Mouse (Mus musculus) forebrain, embryonic 13.5 days (tissue): Measurements from ENCODE around the gene Lmntd1. TPM values are rescaled to one million over a fixed set of nuclear protein-coding genes. Genes with fewer than 3 reads are reported as not detected.
A peak's percentile ranks its signal among the peaks of the same experiment; 100 is the strongest.

Experiments used
- ATAC-seq: fragments of 200-750 bp; cut with Nextera tagmentation; 2 replicates; pipeline ENCODE4 v1.8.0; 2017
- H3K27ac ChIP-seq: fragments of 300-500 bp; sonication (generic); 2 replicates; pipeline ENCODE4 v1.5.1; 2015; ENCODE audit warnings: inconsistent platforms, mild to moderate bottlenecking, moderate library complexity
- H3K27me3 ChIP-seq: fragments of 300-500 bp; sonication (generic); 2 replicates; pipeline ENCODE4 v1.6.1; 2015; ENCODE audit warnings: mild to moderate bottlenecking, inconsistent platforms
- H3K36me3 ChIP-seq: fragments of 300-500 bp; sonication (generic); 2 replicates; pipeline ENCODE4 v1.6.1; 2015; ENCODE audit warnings: mild to moderate bottlenecking, inconsistent platforms; ENCODE audit not compliant: poor library complexity, severe bottlenecking
- H3K4me1 ChIP-seq: fragments of 300-500 bp; sonication (generic); 2 replicates; pipeline ENCODE4 v1.6.1; 2015; ENCODE audit warnings: inconsistent platforms
- H3K4me2 ChIP-seq: fragments of 300-500 bp; sonication (generic); 2 replicates; pipeline ENCODE4 v1.6.1; 2015; ENCODE audit warnings: inconsistent platforms, mild to moderate bottlenecking, moderate library complexity
- H3K4me3 ChIP-seq: fragments of 300-500 bp; sonication (generic); 2 replicates; pipeline ENCODE4 v1.5.1; 2015; ENCODE audit warnings: mild to moderate bottlenecking, inconsistent platforms
- H3K9ac ChIP-seq: fragments of 300-500 bp; sonication (generic); 2 replicates; pipeline ENCODE4 v1.6.1; 2015; ENCODE audit warnings: mild to moderate bottlenecking, inconsistent platforms
- H3K9me3 ChIP-seq: fragments of 300-500 bp; sonication (generic); replicated peaks from 2 replicates; pipeline ENCODE4 v1.6.1; 2016; ENCODE audit warnings: inconsistent platforms
- whole genome bisulfite sequencing: fragments of 180-500 bp; shearing (Covaris S2); methylation state at CpG from one replicate; pipeline ENCODE4 v1.1.7; 2015; 5-methylcytosine and 5-hydroxymethylcytosine counted together
- polyA plus RNA-seq: library from polyadenylated mRNA; unstranded; fragments of >200 nt; fragmentation: Nextera tagmentation; extraction: Ambion mirVana; gene quantifications from 2 replicates; pipeline ENCODE4 v1.2.1, GENCODE M21; 2015

Gene Lmntd1
- polyA plus RNA-seq, 1 experiment from 2014 or later, result 0.45 TPM

DNA sequence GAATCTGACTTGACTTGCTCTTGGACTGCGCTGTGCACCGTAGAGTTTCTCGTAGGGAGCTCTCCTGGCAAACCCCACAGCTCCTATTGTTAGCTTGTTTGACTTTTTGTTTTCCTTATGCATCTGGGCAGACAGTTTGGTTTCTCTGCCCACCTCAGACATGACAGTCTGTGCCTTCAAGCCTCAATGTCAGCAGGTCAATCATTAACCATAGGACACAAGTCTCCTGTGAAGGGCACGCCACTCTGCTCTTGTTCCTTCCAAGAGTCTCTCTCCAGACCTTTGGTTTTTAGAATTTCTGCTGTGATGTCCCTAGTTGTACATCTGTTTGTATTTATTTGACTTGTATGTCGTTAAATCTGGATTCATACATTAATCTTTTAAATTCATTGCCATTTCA lies 63.1 kb downstream of the Lmntd1 start:
- Histone ChIP-seq H3K4me3 (no peak overlapping the region), H3K9me3 (no peaks in the 10 kb centered on the region; the same call in 1 of the 2 replicates), H3K36me3 (no peaks in the 10 kb centered on the region), H3K4me1 (peaks cover 4% of the 10 kb centered on the region; the same call in 1 of the 2 replicates), H3K27me3 (no peaks in the 10 kb centered on the region), H3K9ac (no peak overlapping the region), H3K4me2 (no peak overlapping the region), H3K27ac (no peak overlapping the region)
- 87% methylated on average over 5 of the region's 5 CpGs for WGBS
- ATAC-seq, result no peak

- H3K9ac ChIP-seq, result no peak overlapping the region
- no peak overlapping the region for H3K27ac ChIP-seq
- H3K4me1 ChIP-seq, result peaks cover 6% of the 10 kb centered on the region; the same call in 1 of the 2 replicates
- 27% methylated on average over 13 of the region's 13 CpGs for WGBS
- no peaks in the 10 kb centered on the region for H3K36me3 ChIP-seq
- ATAC-seq, result peak; percentile 48; the same call in 1 of the 2 replicates
- peaks cover 9% of the 10 kb centered on the region; the same call in 1 of the 2 replicates for H3K9me3 ChIP-seq
- no peak overlapping the region for H3K4me3 ChIP-seq
- no peaks in the 10 kb centered on the region for H3K27me3 ChIP-seq
- H3K4me2 ChIP-seq, result no peak overlapping the region
Measured at GRCm38 (mm10) chr6:145545927-145546641, 68.0 kb downstream of the Lmntd1 start.

DNA sequence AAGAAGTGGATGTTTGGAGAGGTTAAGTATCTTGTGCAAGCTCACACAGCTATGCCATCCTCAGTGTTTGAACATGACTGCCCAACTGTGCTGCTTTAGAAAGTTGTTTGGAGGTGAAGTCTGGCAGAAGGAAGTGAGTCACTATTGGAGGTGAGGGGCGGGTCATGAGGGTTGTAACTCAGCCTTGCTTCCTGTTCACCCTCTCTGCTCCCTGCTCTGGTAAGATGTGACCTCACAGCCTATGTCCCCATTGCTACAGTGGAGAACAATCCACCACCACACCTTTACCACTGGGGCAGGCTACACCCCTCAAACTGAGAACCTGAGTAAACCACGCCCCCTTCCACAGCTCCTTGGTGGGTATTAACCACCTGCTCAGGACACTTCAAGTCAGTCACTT lies 69.3 kb downstream of the Lmntd1 start:
- Histone ChIP-seq H3K9me3 (peaks cover 9% of the 10 kb centered on the region; the same call in 1 of the 2 replicates), H3K4me2 (no peak overlapping the region), H3K4me1 (peaks cover 6% of the 10 kb centered on the region; the same call in 1 of the 2 replicates), H3K27me3 (no peaks in the 10 kb centered on the region), H3K36me3 (no peaks in the 10 kb centered on the region), H3K4me3 (no peak overlapping the region), H3K9ac (no peak overlapping the region), H3K27ac (no peak overlapping the region)
- WGBS, result 91% methylated on average over 2 of the region's 2 CpGs
- no peak for ATAC-seq

DNA sequence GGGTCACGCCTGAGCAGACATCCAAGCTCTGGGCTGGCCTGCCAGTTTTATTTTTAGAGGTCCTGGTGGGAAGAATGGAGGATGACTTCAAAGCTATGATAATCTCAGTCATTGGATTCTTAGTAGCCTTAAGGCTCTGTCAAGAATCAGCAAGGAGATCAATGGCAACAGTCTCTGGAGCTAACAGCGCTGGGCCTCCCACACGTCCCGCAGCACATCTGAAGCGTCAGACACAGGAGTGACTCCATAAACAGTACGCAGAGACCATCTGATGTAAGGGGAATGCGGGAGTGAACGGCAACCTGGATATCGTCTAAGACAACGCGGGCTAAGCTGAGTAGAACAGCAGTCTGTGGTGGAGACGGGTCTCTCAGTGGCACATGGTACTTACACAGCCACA lies 69.8 kb downstream of the Lmntd1 start:
- WGBS, result 88% methylated on average over 12 of the region's 12 CpGs
- Histone ChIP-seq H3K27me3 (no peaks in the 10 kb centered on the region), H3K4me2 (no peak overlapping the region), H3K9me3 (peaks cover 9% of the 10 kb centered on the region; the same call in 1 of the 2 replicates), H3K36me3 (no peaks in the 10 kb centered on the region), H3K27ac (no peak overlapping the region), H3K9ac (no peak overlapping the region), H3K4me3 (no peak overlapping the region), H3K4me1 (peaks cover 6% of the 10 kb centered on the region; the same call in 1 of the 2 replicates)
- ATAC-seq, result no peak

DNA sequence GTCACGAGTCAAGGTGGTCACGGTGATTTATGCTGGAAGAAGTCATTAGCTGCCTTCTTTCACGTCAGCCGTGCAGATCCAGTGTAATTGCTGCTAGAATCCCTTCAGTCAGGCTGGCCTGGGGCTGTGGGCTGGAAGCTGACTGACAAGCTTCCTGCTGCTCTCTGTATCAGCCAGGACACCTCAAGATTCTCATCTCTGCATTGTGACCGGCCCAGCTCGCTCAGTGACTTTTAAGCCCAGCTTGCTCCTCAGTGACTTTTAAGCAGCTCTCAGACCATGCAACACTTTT lies 74.6 kb downstream of the Lmntd1 start:
- H3K4me2 ChIP-seq, result no peak overlapping the region
- no peaks in the 10 kb centered on the region for H3K27me3 ChIP-seq
- H3K4me1 ChIP-seq, result no peaks in the 10 kb centered on the region
- no peaks in the 10 kb centered on the region for H3K36me3 ChIP-seq
- WGBS, result 64% methylated on average over 6 of the region's 6 CpGs
- no peak overlapping the region for H3K9ac ChIP-seq
- H3K9me3 ChIP-seq, result peaks cover 9% of the 10 kb centered on the region; the same call in 1 of the 2 replicates
- H3K4me3 ChIP-seq, result no peak overlapping the region
- no peak for ATAC-seq
- H3K27ac ChIP-seq, result no peak overlapping the region

DNA sequence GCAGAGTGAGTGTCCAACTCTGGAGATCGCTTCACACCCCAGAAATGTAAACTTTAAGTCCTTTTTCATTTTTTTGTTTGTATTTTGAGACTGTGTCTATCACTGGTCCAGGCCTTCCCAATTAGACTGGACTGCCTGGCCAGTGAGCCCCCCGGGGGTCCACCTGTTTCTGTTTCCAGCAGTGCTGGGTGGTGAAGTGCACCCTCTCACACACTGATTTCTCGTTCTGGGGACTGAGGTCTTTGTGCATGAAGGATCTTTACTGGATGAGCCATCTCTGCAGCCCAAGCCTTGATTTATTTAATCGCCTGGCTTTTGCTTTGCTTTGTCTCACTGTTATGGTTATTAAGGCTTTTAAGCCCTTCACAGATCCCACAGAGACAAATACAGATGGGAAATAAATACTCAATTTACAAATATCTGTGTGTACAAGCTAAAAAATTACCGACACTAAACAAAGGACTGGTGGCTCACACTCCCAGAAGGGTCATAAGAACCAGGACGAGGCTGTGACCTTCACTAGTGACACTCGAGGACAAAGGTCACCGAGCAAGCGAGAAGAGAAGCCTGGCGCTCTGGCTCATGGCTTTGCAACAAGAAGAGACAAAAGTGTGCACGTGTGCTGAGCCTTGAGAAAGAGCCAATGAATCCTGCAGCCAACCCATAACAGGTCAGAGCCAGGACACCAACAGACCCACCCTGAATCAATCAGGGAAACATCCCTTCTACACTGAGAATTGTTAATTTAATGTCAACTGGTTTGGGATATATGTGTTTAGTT lies 75.1 kb downstream of the Lmntd1 start:
- Histone ChIP-seq H3K9me3 (peaks cover 9% of the 10 kb centered on the region; the same call in 1 of the 2 replicates), H3K27ac (no peak overlapping the region), H3K4me2 (no peak overlapping the region), H3K27me3 (no peaks in the 10 kb centered on the region), H3K9ac (no peak overlapping the region), H3K4me3 (no peak overlapping the region), H3K4me1 (no peaks in the 10 kb centered on the region), H3K36me3 (no peaks in the 10 kb centered on the region)
- ATAC-seq, result no peak
- WGBS, result 63% methylated on average over 11 of the region's 11 CpGs

DNA sequence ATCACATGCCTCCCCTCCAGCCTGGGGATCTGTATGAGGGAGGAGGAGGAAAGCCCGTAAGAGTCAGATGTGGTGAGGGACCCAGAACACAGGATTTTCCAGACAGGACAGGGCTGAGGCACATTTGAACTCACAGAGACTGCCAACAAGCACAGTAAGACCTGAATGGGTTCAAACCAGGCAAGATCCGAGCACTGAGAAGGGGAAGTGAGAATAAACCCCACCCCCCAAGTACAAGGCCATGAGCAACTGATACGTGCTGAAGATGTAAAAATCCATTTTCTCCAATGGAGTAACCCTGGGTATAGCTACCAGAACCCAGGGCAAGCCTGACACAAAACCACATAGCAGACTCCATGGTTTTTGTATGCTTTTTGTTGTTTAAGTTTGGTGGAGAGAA lies 83.7 kb downstream of the Lmntd1 start:
- H3K9me3 ChIP-seq, result no peaks in the 10 kb centered on the region
- no peaks in the 10 kb centered on the region for H3K36me3 ChIP-seq
- ATAC-seq, result no peak
- no peak overlapping the region for H3K4me2 ChIP-seq
- H3K4me3 ChIP-seq, result no peak overlapping the region
- WGBS, result 63% methylated on average over 3 of the region's 3 CpGs
- no peaks in the 10 kb centered on the region for H3K4me1 ChIP-seq
- no peaks in the 10 kb centered on the region for H3K27me3 ChIP-seq
- H3K9ac ChIP-seq, result no peak overlapping the region
- H3K27ac ChIP-seq, result no peak overlapping the region

GRCm38 (mm10) chr6:145523337-145523736 lies 90.8 kb downstream of the Lmntd1 start:
- no peak overlapping the region for H3K9ac ChIP-seq
- H3K4me3 ChIP-seq, result no peak overlapping the region
- H3K36me3 ChIP-seq, result no peaks in the 10 kb centered on the region
- H3K27me3 ChIP-seq, result no peaks in the 10 kb centered on the region
- no peaks in the 10 kb centered on the region for H3K4me1 ChIP-seq
- H3K4me2 ChIP-seq, result no peak overlapping the region
- no peaks in the 10 kb centered on the region for H3K9me3 ChIP-seq
- ATAC-seq, result no peak
- no peak overlapping the region for H3K27ac ChIP-seq
- WGBS, result 91% methylated on average over 9 of the region's 9 CpGs

DNA sequence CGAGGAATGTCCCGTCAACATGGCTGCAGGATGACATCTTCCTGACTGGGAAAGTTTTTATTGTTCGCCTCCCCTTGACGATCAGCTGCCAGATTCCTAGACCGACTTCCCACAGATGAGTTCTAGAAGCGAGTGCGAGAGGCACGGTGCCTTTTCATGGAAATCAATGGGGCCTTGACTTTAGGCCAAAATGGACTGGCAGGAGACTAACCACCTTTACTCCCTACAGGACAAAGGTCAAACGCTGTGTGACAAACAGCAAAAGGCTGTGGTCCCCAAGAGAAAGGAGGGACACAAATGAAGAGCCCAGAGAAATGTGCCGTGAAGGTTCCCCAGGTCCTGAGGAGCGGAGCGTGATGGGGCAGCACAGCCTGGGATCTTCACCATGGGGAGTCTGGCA lies 91.5 kb downstream of the Lmntd1 start:
- Histone ChIP-seq H3K27ac (no peak overlapping the region), H3K27me3 (no peaks in the 10 kb centered on the region), H3K4me1 (no peaks in the 10 kb centered on the region), H3K4me3 (no peak overlapping the region), H3K36me3 (no peaks in the 10 kb centered on the region), H3K9ac (no peak overlapping the region), H3K4me2 (no peak overlapping the region), H3K9me3 (no peaks in the 10 kb centered on the region)
- no peak for ATAC-seq
- WGBS, result 91% methylated on average over 12 of the region's 12 CpGs

- Histone ChIP-seq H3K4me3 (no peak overlapping the region), H3K4me1 (peaks cover 5% of the 10 kb centered on the region; the same call in 1 of the 2 replicates), H3K36me3 (no peaks in the 10 kb centered on the region), H3K27ac (no peak overlapping the region), H3K9ac (no peak overlapping the region), H3K4me2 (no peak overlapping the region), H3K27me3 (no peaks in the 10 kb centered on the region), H3K9me3 (no peaks in the 10 kb centered on the region)
- ATAC-seq, result peak; percentile 65; the same call in 1 of the 2 replicates
- WGBS, result 37% methylated on average over 10 of the region's 10 CpGs
Measured at GRCm38 (mm10) chr6:145517002-145517401, 97.1 kb downstream of the Lmntd1 start.

- WGBS, result 76% methylated on average over 10 of the region's 10 CpGs
- Histone ChIP-seq H3K9ac (no peak overlapping the region), H3K4me2 (no peak overlapping the region), H3K9me3 (no peaks in the 10 kb centered on the region), H3K36me3 (no peaks in the 10 kb centered on the region), H3K27me3 (no peaks in the 10 kb centered on the region), H3K27ac (no peak overlapping the region), H3K4me3 (no peak overlapping the region), H3K4me1 (peaks cover 5% of the 10 kb centered on the region; the same call in 1 of the 2 replicates)
- ATAC-seq, result peak; percentile 55; the same call in 1 of the 2 replicates
Measured at GRCm38 (mm10) chr6:145515859-145516581, 98.1 kb downstream of the Lmntd1 start.

GRCm38 (mm10) chr6:145511265-145511664 lies 102.9 kb downstream of the Lmntd1 start:
- H3K4me3 ChIP-seq, result no peak overlapping the region
- H3K4me2 ChIP-seq, result no peak overlapping the region
- peaks cover 2% of the 10 kb centered on the region; the same call in 1 of the 2 replicates for H3K4me1 ChIP-seq
- H3K27ac ChIP-seq, result no peak overlapping the region
- no peaks in the 10 kb centered on the region for H3K36me3 ChIP-seq
- ATAC-seq, result no peak
- WGBS, result 67% methylated on average over 8 of the region's 8 CpGs
- no peak overlapping the region for H3K9ac ChIP-seq
- no peaks in the 10 kb centered on the region for H3K9me3 ChIP-seq
- no peaks in the 10 kb centered on the region for H3K27me3 ChIP-seq
